Mouse (Mus musculus): ENCODE results near the gene Vps25. TPM values are rescaled to one million over a fixed set of nuclear protein-coding genes. Genes with fewer than 3 reads are reported as not detected.

The Vps25 gene
- polyA plus RNA-seq, 1 experiment from 2014 or later: 98.8 TPM

- H3K27me3 ChIP-seq (replicated peaks): 0 out of 2 replicates have a peak, but pooled peaks cover 9% of the 10 kb centered on the region
- peak overlapping the region; percentile 86 for H3K9ac ChIP-seq
- H3K27ac ChIP-seq (ENCODE audit: poor library complexity, severe bottlenecking): no peak overlapping the region
- WGBS: 66% methylated on average over 12 of the region's 12 CpGs
- peaks cover 28% of the 10 kb centered on the region for H3K4me1 ChIP-seq (replicated peaks)
- peak overlapping the region; percentile 84 for H3K4me3 ChIP-seq
- H3K36me3 ChIP-seq: peaks cover 14% of the 10 kb centered on the region
- no peak for ATAC-seq (ENCODE audit: insufficient number of reproducible peaks, low FRiP score)
- no peaks in the 10 kb centered on the region for H3K9me3 ChIP-seq (replicated peaks)
- H3K4me2 ChIP-seq: peak overlapping the region; percentile 87
Measured at GRCm38 (mm10) chr11:101277381-101278222, 24.1 kb downstream of the Vps25 start.

DNA sequence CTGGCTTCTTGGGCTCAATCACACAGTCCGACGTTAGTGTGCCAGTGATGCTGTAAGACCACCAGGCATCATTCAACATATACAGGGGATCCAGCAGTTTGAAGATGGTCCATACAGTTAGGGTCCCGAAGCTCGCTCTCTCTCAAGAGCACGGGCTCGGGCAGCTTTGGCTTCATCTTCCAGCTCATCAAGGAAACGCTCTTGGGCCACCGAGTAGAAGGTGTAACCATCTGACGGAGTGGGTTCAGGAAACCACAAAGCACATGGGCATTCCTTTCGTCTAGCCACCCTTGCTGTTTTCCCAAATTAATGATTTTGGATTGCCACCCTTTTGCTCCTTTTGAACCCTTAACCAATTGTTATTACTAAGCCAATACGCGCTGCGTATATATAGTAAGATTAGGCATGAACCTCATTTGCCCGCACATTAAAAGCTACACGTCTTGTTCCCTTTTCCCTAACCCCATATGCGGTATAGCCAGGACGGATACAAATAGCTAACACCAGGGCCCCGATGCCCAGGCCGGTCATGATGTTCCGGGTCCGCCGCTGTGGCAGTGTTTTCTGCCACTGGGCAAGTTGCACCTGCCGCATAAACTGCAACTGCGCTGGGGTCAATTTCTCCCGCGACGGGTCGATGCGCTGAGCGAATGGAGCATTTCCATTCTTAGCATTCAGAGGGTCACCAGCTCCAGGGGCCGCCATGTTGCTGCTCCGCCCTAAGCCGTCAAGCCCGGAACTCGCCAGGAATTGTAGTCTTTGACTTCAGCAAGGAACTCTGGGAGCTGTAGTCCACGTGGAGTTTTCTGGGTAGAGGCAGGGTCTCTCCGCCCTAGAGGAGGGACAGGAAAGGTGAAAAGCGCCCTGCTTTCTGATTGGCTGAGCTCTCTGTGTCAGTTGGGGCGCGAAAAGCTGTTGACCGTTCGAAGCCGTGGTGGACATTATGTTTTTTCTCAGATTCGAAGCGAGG is 25.0 kb downstream of the Vps25 start, which contains the start of the genes Cntd1 and Coa3:
Gene Cntd1 (plus strand): TSS at position 790 of the 970 bp plus-strand sequence.
Gene Coa3 (minus strand): TSS at position 892 of the 970 bp plus-strand sequence.
- Histone ChIP-seq H3K36me3 (peaks cover 14% of the 10 kb centered on the region), H3K9me3 (replicated peaks) (no peaks in the 10 kb centered on the region), H3K27me3 (replicated peaks) (0 out of 2 replicates have a peak, but pooled peaks cover 9% of the 10 kb centered on the region), H3K4me2 (peak within 1 kb of the TSS; percentile 87), H3K9ac (peak within 1 kb of the TSS; percentile 86), H3K4me3 (peak within 1 kb of the TSS; percentile 84), H3K4me1 (replicated peaks) (peaks cover 28% of the 10 kb centered on the region), H3K27ac (ENCODE audit: poor library complexity, severe bottlenecking) (peak within 1 kb of the TSS; percentile 78)
- peak; percentile 94 for ATAC-seq (ENCODE audit: insufficient number of reproducible peaks, low FRiP score)
- 8% methylated on average over 45 of the region's 45 CpGs for WGBS

- WGBS: 60% methylated on average over 14 of the region's 14 CpGs
- H3K36me3 ChIP-seq: peaks cover 14% of the 10 kb centered on the region
- peaks cover 28% of the 10 kb centered on the region for H3K4me1 ChIP-seq (replicated peaks)
- peak overlapping the region; percentile 87 for H3K4me2 ChIP-seq
- 0 out of 2 replicates have a peak, but pooled peaks cover 9% of the 10 kb centered on the region for H3K27me3 ChIP-seq (replicated peaks)
- peak; percentile 27; the same call in 1 of the 2 replicates for ATAC-seq (ENCODE audit: insufficient number of reproducible peaks, low FRiP score)
- H3K27ac ChIP-seq (ENCODE audit: poor library complexity, severe bottlenecking): no peak overlapping the region
- peak overlapping the region; percentile 84 for H3K4me3 ChIP-seq
- no peaks in the 10 kb centered on the region for H3K9me3 ChIP-seq (replicated peaks)
- peak overlapping the region; percentile 32; the same call in 1 of the 2 replicates for H3K9ac ChIP-seq
Measured at GRCm38 (mm10) chr11:101279193-101279569, 25.7 kb downstream of the Vps25 start.

GRCm38 (mm10) chr11:101280837-101281236 is 27.3 kb downstream of the Vps25 start:
- Histone ChIP-seq H3K27ac (ENCODE audit: poor library complexity, severe bottlenecking) (no peak overlapping the region), H3K4me3 (no peak overlapping the region), H3K4me2 (no peak overlapping the region), H3K36me3 (peaks cover 17% of the 10 kb centered on the region), H3K27me3 (replicated peaks) (0 out of 2 replicates have a peak, but pooled peaks cover 9% of the 10 kb centered on the region), H3K9me3 (replicated peaks) (no peaks in the 10 kb centered on the region), H3K4me1 (replicated peaks) (peaks cover 28% of the 10 kb centered on the region), H3K9ac (no peak overlapping the region)
- 53% methylated on average over 7 of the region's 7 CpGs for WGBS
- no peak for ATAC-seq (ENCODE audit: insufficient number of reproducible peaks, low FRiP score)

DNA sequence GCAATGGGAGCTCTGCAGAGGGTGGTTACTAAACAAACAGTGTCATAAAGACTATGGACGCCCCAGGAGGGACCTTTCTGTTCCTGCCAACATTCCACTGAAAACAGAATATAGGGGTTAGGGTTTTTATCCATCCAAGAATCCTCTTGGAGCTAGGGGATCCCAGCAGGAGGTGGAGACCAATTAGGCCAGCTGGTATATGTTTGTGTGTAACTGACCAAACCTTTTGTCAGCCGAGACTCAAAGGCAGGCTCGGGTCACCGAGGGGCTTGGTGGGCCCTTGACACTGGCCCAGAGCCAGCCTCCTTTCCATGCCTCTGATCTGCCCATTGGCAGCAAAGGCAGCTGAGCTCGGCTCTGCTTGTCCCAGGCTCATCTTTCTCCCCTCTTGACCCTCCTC is 29.4 kb downstream of the Vps25 start:
- H3K36me3 ChIP-seq: peaks cover 17% of the 10 kb centered on the region
- peaks cover 7% of the 10 kb centered on the region for H3K4me1 ChIP-seq (replicated peaks)
- H3K4me3 ChIP-seq: no peak overlapping the region
- H3K9ac ChIP-seq: no peak overlapping the region
- no peak overlapping the region for H3K4me2 ChIP-seq
- H3K27me3 ChIP-seq (replicated peaks): 0 out of 2 replicates have a peak, but pooled peaks cover 9% of the 10 kb centered on the region
- H3K27ac ChIP-seq (ENCODE audit: poor library complexity, severe bottlenecking): no peak overlapping the region
- no peak for ATAC-seq (ENCODE audit: insufficient number of reproducible peaks, low FRiP score)
- no peaks in the 10 kb centered on the region for H3K9me3 ChIP-seq (replicated peaks)
- WGBS: 44% methylated on average over 5 of the region's 5 CpGs

DNA sequence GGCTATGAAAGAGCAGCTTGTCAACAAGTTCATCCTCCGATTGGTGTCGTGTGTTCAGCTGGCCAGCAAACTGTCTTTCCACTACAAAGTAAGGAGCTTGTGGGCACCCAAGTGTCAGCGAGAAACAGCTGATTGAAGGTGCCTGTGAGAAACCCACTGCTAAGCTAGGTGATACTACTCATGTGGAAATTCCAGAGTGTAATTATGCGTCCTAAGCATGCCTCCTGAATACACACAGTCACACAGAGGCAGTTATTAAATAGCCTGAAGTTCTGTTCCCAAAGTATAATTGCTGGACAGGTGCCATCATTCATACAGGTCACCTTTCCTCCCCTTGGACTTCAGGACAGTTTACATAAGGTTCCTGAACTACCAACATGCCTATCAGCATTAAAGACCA is 30.3 kb downstream of the Vps25 start:
- no peak overlapping the region for H3K27ac ChIP-seq (ENCODE audit: poor library complexity, severe bottlenecking)
- peaks cover 25% of the 10 kb centered on the region for H3K36me3 ChIP-seq
- H3K4me2 ChIP-seq: no peak overlapping the region
- no peak overlapping the region for H3K4me3 ChIP-seq
- no peak overlapping the region for H3K9ac ChIP-seq
- 0 out of 2 replicates have a peak, but pooled peaks cover 9% of the 10 kb centered on the region for H3K27me3 ChIP-seq (replicated peaks)
- ATAC-seq (ENCODE audit: insufficient number of reproducible peaks, low FRiP score): no peak
- no peaks in the 10 kb centered on the region for H3K9me3 ChIP-seq (replicated peaks)
- H3K4me1 ChIP-seq (replicated peaks): 0 out of 2 replicates have a peak, but pooled peaks cover 3% of the 10 kb centered on the region
- 65% methylated on average over 4 of the region's 4 CpGs for WGBS

DNA sequence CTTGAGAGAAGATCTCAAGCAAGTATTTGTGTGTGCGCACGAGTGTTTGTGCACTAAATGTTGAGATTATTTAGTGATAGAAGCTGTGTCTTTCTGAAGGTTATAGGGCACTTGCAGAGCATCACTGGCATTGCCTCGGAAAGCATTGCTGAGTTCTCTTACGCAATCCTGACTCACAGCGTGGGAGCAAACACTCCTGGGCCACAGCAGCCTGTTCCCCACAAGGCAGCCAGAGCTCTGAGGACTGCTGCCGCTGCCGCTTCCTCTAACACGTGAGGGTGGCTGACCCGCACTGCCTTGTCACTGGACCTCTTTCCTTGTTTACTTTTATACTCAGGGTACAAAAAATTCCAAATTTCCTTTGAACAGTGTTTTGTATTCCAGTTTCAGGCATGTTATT is 33.8 kb downstream of the Vps25 start:
- 85% methylated on average over 9 of the region's 9 CpGs for WGBS
- H3K9ac ChIP-seq: no peak overlapping the region
- peaks cover 60% of the 10 kb centered on the region for H3K36me3 ChIP-seq
- no peak overlapping the region for H3K4me3 ChIP-seq
- no peak overlapping the region for H3K4me2 ChIP-seq
- ATAC-seq (ENCODE audit: insufficient number of reproducible peaks, low FRiP score): no peak
- H3K4me1 ChIP-seq (replicated peaks): no peaks in the 10 kb centered on the region
- H3K9me3 ChIP-seq (replicated peaks): no peaks in the 10 kb centered on the region
- no peak overlapping the region for H3K27ac ChIP-seq (ENCODE audit: poor library complexity, severe bottlenecking)
- H3K27me3 ChIP-seq (replicated peaks): no peaks in the 10 kb centered on the region

DNA sequence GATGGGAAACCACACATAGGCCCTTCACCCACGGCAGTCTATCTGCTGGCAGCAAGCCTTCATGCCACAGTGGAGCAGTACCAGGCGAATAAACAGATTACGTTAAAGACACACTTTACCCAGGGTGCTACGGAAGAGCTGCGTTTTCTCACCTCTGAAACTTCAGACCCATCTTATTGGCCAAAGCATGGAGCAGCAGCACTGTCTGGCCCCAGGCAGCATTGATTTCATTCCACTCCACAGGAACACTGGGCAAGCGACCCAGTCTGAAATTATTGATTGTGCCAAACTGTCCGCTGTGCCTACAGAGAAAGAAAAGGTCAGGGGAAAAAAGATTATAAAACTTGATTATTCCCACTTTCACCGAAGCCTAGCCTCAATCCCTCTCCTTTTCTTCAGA is 37.7 kb downstream of the Vps25 start:
- no peak overlapping the region for H3K27ac ChIP-seq (ENCODE audit: poor library complexity, severe bottlenecking)
- 93% methylated on average over 8 of the region's 8 CpGs for WGBS

DNA sequence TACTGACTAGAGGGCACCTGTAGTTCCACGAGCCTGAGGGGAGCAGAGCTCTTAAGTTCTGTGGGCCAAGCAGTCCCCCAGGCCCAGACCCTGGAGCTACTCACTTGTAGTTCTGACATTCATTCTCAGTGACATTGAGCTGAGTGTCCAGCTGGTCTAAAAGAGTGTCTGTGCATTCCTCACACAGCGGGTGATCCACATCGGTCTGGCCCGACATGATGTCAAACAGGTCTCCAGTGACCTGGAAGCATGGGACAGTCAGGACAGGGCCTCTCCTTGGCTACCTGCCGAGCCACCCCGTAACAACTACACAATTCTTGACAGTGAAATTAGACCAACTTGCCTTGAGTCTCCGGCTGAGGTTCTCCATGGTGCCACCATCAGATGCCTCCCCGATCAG is 41.7 kb downstream of the Vps25 start:
- Histone ChIP-seq H3K9ac (no peak overlapping the region), H3K36me3 (peaks cover 85% of the 10 kb centered on the region), H3K4me3 (no peak overlapping the region), H3K9me3 (replicated peaks) (no peaks in the 10 kb centered on the region), H3K4me1 (replicated peaks) (peaks cover under 1% of the 10 kb centered on the region; the same call in 1 of the 2 replicates), H3K27me3 (replicated peaks) (no peaks in the 10 kb centered on the region), H3K27ac (ENCODE audit: poor library complexity, severe bottlenecking) (no peak overlapping the region), H3K4me2 (no peak overlapping the region)
- WGBS: 93% methylated on average over 8 of the region's 8 CpGs
- no peak for ATAC-seq (ENCODE audit: insufficient number of reproducible peaks, low FRiP score)

More for the DNA sequence above, 37.7 kb downstream of the Vps25 start:
- H3K27me3 ChIP-seq (replicated peaks): no peaks in the 10 kb centered on the region
- H3K4me2 ChIP-seq: no peak overlapping the region
- no peaks in the 10 kb centered on the region for H3K4me1 ChIP-seq (replicated peaks)
- H3K36me3 ChIP-seq: peaks cover 88% of the 10 kb centered on the region
- no peak for ATAC-seq (ENCODE audit: insufficient number of reproducible peaks, low FRiP score)
- H3K9ac ChIP-seq: no peak overlapping the region
- H3K9me3 ChIP-seq (replicated peaks): no peaks in the 10 kb centered on the region
- H3K4me3 ChIP-seq: no peak overlapping the region

- Histone ChIP-seq H3K36me3 (peaks cover 31% of the 10 kb centered on the region), H3K4me3 (peak overlapping the region; percentile 96), H3K4me1 (replicated peaks) (peaks cover 18% of the 10 kb centered on the region), H3K9me3 (replicated peaks) (no peaks in the 10 kb centered on the region), H3K4me2 (peak overlapping the region; percentile 99), H3K27ac (ENCODE audit: poor library complexity, severe bottlenecking) (no peak overlapping the region), H3K9ac (peak overlapping the region; percentile 93), H3K27me3 (replicated peaks) (no peaks in the 10 kb centered on the region)
- no peak for ATAC-seq (ENCODE audit: insufficient number of reproducible peaks, low FRiP score)
- WGBS: 58% methylated on average over 7 of the region's 7 CpGs
Measured at GRCm38 (mm10) chr11:101300881-101301280, 47.4 kb downstream of the Vps25 start.

Data from heart, embryonic 12.5 days (tissue).